Comparison of ENCODE assay signal across 20 mouse cellular contexts in the genomic region with DNA sequence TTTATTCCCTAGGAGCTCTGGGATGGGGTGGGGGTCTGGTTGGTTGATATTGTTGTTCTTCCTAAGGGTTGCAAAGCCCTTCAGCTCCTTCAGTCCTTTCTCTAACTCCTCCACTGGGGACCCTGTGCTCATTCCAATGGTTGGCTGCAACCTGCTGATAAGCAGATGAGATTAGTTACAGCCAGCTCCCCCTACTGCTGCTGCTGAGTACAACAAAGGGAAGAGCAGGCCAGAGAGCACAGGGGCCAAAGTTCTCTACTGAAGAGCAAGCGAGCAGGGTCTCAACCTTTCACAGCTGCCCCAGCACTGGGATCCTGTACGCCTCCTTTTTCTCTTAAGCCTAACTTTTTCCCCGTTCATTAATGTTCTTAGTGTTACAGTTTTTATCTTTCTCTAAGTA.
A peak's percentile ranks its signal among the peaks of the same experiment; 100 is the strongest.
DNase-seq lines count a peak whose midpoint lies in the region; ATAC-seq and TF ChIP-seq lines count a peak whose summit lies in the region.
"Had no signal": no experiment of that assay in that cellular context is flagged by ENCODE, and none has a peak within 500 bp of the region (broad histone marks: within the 10 kb centered on the region; RNA-seq: fewer than 3 reads in every experiment).

No protein-coding gene starts in this region.

- H3K27ac ChIP-seq in ES-Bruce4 (ENCODE audit: insufficient read depth, low read length): no peak overlapping the region
- no peak overlapping the region for H3K27ac ChIP-seq in liver, postnatal 0 days (ENCODE audit: low read depth)
- H3K27ac ChIP-seq in left cerebral cortex, adult 2 months: no peak overlapping the region
- H3K27ac ChIP-seq: embryonic facial prominence, embryonic 10.5 days; forebrain, embryonic 12.5 days; heart, embryonic 10.5 days; limb, embryonic 12.5 days; lung, embryonic 15.5 days had no signal

- no peaks in the 10 kb centered on the region for H3K4me1 ChIP-seq in ES-Bruce4 (ENCODE audit: control insufficient read depth, insufficient read depth, low read length)
- H3K4me1 ChIP-seq in liver, postnatal 0 days (ENCODE audit: insufficient read depth): no peaks in the 10 kb centered on the region
- H3K4me1 ChIP-seq: embryonic facial prominence, embryonic 10.5 days; forebrain, embryonic 12.5 days; heart, embryonic 10.5 days; limb, embryonic 12.5 days; lung, embryonic 15.5 days had no signal

- H3K4me2 ChIP-seq in liver, postnatal 0 days (ENCODE audit: low read depth, low read length): no peak overlapping the region
- H3K4me2 ChIP-seq: forebrain, embryonic 12.5 days; limb, embryonic 12.5 days; lung, embryonic 15.5 days; midbrain, embryonic 11.5 days had no signal

- TF ChIP-seq CTCF in ES-Bruce4 (IDR thresholded peaks at IDR 0.05; ENCODE audit: low read depth, low read length): peak; percentile 26
- TF ChIP-seq CTCF in liver, postnatal 0 days (IDR thresholded peaks at IDR 0.05; ENCODE audit: low read depth): peak; percentile 25; the same call in 1 of the 2 replicates
- TF ChIP-seq CTCF in left cerebral cortex, adult 2 months (IDR thresholded peaks at IDR 0.05): no peak

- no peaks in the 10 kb centered on the region for H3K36me3 ChIP-seq in ES-Bruce4 (ENCODE audit: control insufficient read depth, insufficient read depth, low read length, poor library complexity, severe bottlenecking)
- no peaks in the 10 kb centered on the region for H3K36me3 ChIP-seq in liver, postnatal 0 days (replicated peaks; ENCODE audit: insufficient read depth, low read length)
- H3K36me3 ChIP-seq: embryonic facial prominence, embryonic 10.5 days; heart, embryonic 10.5 days; limb, embryonic 12.5 days; lung, embryonic 15.5 days had no signal

- no peak for TF ChIP-seq EP300 in ES-Bruce4 (IDR thresholded peaks at IDR 0.05; ENCODE audit: insufficient read depth, low read depth, low read length)
- TF ChIP-seq EP300 in liver, postnatal 0 days (IDR thresholded peaks at IDR 0.05; ENCODE audit: low read depth): no peak

- WGBS in liver, postnatal 0 days (ENCODE audit: insufficient replicate concordance): 69% methylated on average over 3 of the region's 3 CpGs

- H3K4me3 ChIP-seq in ES-Bruce4 (ENCODE audit: low read depth, low read length): no peak overlapping the region
- no peak overlapping the region for H3K4me3 ChIP-seq in liver, postnatal 0 days (ENCODE audit: low read depth, low read length)
- H3K4me3 ChIP-seq in left cerebral cortex, adult 2 months: no peak overlapping the region
- H3K4me3 ChIP-seq: embryonic facial prominence, embryonic 10.5 days; forebrain, embryonic 12.5 days; heart, embryonic 10.5 days; limb, embryonic 12.5 days; lung, embryonic 15.5 days had no signal

- H3K9me3 ChIP-seq in ES-Bruce4 (replicated peaks; ENCODE audit: control insufficient read depth, insufficient read depth, low read length, poor library complexity, severe bottlenecking): no peaks in the 10 kb centered on the region
- no peaks in the 10 kb centered on the region for H3K9me3 ChIP-seq in liver, postnatal 0 days (ENCODE audit: low read length)
- H3K9me3 ChIP-seq: embryonic facial prominence, embryonic 10.5 days; forebrain, embryonic 12.5 days; heart, embryonic 10.5 days; limb, embryonic 12.5 days; lung, embryonic 15.5 days had no signal

- intact Hi-C loops in left cerebral cortex, adult 2 months (cut with DNase I): no loop called here

- DNase-seq in A20 (ENCODE audit: low read depth, low spot score): peak; percentile 11
- peak; percentile 53 for DNase-seq in liver
- DNase-seq in liver, postnatal 0 days: no peak
- DNase-seq in cerebellum, adult 18-20 months: no peak
- DNase-seq in gastrocnemius, postnatal 10 days: no peak
- no peak for DNase-seq in left cerebral cortex, adult 2 months (ENCODE audit: extremely low spot score in 1 of 2, low spot score in 2 of 2)
- DNase-seq: adrenal gland, postnatal 25 days; cerebellum, adult 11 months; cerebellum, postnatal 36 days; kidney, adult 8-10 months; lung, postnatal 4 days; retina, postnatal 1 day had no signal

- no peak for TF ChIP-seq POLR2A in ES-Bruce4 (IDR thresholded peaks at IDR 0.05; ENCODE audit: insufficient read depth, low read length)

- no peak for ATAC-seq in liver, postnatal 0 days
- ATAC-seq: Patski had no signal

- no peak overlapping the region for H3K9ac ChIP-seq in ES-Bruce4 (ENCODE audit: low read depth, poor library complexity, severe bottlenecking)
- no peak overlapping the region for H3K9ac ChIP-seq in liver, postnatal 0 days (replicated peaks)
- H3K9ac ChIP-seq: forebrain, embryonic 12.5 days; limb, embryonic 12.5 days; lung, embryonic 15.5 days had no signal

- no peaks in the 10 kb centered on the region for H3K27me3 ChIP-seq in ES-Bruce4 (ENCODE audit: control insufficient read depth, insufficient read depth, low read length, poor library complexity, severe bottlenecking)
- no peaks in the 10 kb centered on the region for H3K27me3 ChIP-seq in liver, postnatal 0 days (ENCODE audit: insufficient read depth, low read length)
- H3K27me3 ChIP-seq: forebrain, embryonic 12.5 days; limb, embryonic 12.5 days; lung, embryonic 15.5 days; Patski had no signal

Comparison
In these comparisons a context has a peak if more than half of its experiments do, and no peak if none do; other contexts are left out.
1. DNase-seq: peak in A20 (single experiment) and liver (single experiment); none in liver, postnatal 0 days (single experiment), cerebellum, adult 18-20 months (0 of 2), gastrocnemius, postnatal 10 days (single experiment) and left cerebral cortex, adult 2 months (0 of 2).